Mouse (Mus musculus) testis, postnatal 10 days (tissue): Measurements from ENCODE around the gene Fbxo6.
"Not testable (repeated sequence)": the region's sequence is repeated elsewhere in the genome, so short reads cannot be mapped to it uniquely, and the experiment has no call there.

Experiments used
- DNase-seq: peaks from one replicate; pipeline ENCODE4 v3.0.0; 2021; ENCODE audit warnings: low spot score

Fbxo6 gene

DNA sequence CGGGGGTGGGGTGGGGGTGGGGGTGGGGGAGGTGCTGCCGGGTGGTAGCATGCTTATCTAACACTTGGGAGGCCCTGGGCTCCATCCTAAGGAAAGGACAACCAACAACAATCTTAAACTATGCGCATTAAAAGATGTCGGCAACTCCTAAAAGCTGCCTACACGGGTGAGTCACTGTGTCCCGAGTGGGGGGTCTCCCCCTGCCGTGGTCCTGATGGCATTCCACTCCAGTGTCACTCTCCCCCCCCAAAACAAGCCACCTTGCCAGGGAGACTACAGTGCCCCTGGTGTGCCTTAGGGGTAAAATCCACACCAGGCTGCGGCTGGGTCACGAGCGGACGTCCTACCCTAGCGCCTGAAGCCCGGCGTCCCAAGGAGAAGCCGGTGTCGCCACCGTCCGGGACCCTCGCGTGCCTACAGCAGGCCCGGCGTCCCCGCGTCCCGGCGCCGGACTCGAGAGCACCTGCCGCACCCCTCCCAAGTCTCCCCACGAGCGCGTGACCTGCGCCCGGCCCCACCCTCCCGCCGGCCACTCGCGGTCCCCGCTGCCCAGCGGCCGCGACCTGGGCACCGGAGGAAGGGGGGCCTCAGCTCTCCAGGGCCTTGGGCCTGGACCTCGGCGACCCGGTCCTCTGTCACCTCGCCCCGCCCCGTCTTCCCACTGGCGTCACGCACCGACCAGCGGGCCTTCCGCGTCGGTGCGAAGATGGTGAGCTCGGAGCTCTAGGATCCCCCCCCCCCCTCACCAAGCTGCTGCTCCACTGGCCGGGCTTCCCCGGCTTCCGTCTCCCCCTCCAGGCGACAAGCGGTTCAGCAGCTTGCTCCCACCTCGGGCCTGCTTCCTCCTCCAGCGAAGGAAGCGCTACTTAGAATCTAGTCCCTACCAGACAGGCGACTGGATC, at the start of gene Fbxo6:
Gene Fbxo6, minus strand, starts transcription at position 874 of the 902 bp plus-strand sequence.
- DNase-seq, result peak; percentile 92

DNA sequence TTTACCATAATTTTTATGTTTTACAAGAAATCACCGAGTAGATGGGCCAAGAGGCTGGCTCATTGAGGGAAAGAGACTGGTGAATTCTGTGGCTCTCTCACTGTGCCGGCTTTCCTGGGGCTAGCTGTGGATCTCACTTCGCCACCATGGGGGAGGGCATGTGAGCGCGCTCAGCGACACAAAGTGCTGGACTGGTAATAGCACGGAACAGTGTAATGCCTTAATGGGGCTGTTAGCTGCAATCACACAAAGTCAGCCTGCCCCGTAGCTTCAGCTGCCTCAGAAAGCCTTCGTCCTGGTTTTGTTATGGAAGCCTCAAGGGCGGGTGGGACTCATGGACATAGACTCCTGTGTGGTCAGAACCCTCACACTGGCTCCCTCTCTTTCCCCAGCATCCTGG, 46.8 kb upstream of the Fbxo6 start:
- DNase-seq, result no peak

DNA sequence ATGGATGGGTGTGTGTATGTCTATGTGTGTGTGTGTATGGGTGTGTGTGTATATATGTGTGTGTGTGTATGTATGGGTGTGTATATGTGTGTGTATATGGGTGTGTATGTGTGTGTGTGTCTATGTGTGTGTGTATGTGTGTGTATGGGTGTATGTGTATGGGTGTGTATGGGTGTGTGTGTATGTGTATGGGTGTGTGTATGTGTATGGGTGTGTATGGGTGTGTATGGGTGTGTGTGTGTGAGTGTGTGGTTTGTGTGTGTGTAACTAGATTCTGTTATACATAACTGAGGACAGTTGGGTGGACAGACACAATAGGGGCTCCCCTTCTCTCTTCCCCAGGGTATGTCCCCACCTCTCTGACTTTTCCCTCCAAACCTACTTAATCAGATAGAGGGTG, 42.5 kb upstream of the Fbxo6 start:
- no peak for DNase-seq

GRCm38 (mm10) chr4:148192707-148193245, 40.8 kb upstream of the Fbxo6 start:
- DNase-seq, result no peak

GRCm38 (mm10) chr4:148188767-148189166, 36.8 kb upstream of the Fbxo6 start:
- DNase-seq, result not testable (repeated sequence)

GRCm38 (mm10) chr4:148185819-148186218, 33.9 kb upstream of the Fbxo6 start:
- DNase-seq, result no peak

GRCm38 (mm10) chr4:148184564-148184963, 32.6 kb upstream of the Fbxo6 start:
- DNase-seq, result no peak

GRCm38 (mm10) chr4:148182363-148182762, 30.4 kb upstream of the Fbxo6 start:
- no peak for DNase-seq

- DNase-seq, result no peak
Measured at GRCm38 (mm10) chr4:148181483-148181882, 29.5 kb upstream of the Fbxo6 start.

- no peak for DNase-seq
Measured at GRCm38 (mm10) chr4:148177716-148178115, 25.8 kb upstream of the Fbxo6 start.

DNA sequence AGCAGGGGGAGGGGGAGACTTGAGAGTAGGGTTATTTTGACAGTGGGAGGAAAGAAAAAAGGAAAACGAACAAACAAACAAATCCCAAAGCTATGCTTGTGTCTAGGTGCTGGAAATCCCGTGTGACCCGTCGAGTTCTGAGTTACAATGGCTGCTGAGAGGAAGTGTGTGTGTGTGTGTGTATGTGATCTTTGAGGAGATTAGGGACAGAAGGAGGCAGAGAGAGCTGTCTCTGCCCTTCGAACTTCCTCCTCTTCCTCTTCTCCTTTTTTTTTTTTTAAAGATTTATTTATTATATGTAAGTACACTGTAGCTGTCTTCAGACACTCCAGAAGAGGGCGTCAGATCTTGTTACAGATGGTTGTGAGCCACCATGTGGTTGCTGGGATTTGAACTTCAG, 24.7 kb upstream of the Fbxo6 start:
- not testable (repeated sequence) for DNase-seq

DNA sequence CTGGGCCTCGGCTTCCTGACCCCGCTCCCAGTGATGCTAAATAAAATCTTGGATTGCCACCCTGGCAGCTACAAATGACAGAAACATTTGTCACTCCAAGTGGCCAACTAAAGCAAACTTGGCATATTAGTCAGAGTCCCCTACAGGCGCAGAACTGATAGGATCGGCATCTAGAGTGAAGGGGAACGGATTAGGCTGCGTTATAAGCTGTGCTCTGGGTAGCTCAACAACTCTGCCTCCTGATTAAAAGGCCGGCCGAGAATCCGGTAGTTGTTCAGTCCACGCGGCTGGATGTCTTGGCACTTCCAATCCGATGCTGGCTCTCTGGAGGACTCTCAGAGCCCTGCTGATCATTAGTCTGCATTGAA, 22.5 kb upstream of the Fbxo6 start:
- DNase-seq, result no peak

GRCm38 (mm10) chr4:148173811-148174494, 22.0 kb upstream of the Fbxo6 start:
- no peak for DNase-seq

DNA sequence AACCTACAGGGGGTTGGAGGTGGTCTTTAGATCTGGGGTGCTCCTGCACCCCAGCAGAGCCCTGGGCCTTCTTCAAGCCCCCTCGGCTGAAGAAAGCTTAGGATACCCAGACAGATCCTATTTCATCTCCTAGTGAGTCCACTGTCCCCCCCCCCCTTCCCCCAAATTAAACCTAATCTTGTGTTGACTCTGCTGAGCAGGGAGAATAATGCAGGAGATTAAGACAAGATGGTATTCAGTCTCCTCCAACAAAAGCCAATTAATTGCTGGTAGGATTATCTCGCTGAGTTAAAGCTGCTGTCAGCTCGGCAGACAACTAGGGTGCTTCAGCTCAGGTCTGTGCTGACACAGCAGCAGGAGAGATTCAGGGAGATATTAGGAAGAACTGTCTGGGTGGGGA, 19.3 kb upstream of the Fbxo6 start:
- no peak for DNase-seq

DNA sequence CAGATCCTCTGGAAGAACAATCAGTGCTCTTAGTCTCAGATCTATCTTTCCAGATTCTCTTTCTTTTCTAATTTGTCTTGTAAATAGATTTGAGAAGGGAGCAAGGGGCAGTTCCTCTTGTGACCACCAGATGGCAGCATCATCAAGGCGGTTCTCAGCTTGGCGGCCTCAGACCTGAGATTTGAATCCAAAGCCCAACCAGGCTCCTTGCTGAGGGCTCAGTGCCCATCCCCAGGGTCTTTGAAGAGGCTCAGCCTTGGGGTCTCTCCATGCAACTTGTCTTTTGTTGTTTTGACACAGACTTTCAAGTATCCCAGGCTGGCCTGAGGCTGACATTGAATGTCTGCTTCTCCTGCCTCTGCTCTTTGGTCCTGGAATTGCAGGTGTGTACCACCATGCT, 18.9 kb upstream of the Fbxo6 start:
- DNase-seq, result peak; percentile 74

DNA sequence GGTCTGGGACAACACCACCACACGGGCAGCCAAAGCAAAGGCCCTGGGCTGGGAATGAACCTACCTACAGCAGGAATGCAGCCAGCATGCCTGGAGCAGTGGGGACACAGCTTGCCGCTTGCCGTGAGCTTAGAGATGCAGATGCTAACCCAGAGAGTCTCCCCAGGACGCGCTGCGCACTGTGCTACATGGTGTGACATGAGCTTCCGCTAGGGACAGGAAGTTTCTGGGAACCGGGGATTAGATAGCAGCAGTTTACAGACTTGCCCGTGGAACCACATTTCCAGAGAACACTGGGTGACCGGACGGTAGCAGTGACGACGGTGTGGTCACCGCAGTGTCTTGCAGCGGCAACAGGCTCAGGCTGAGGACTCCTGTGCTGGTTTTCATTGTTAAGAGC, 17.6 kb upstream of the Fbxo6 start:
- no peak for DNase-seq

GRCm38 (mm10) chr4:148168287-148168686, 16.3 kb upstream of the Fbxo6 start:
- peak; percentile 83 for DNase-seq

- peak; percentile 87 for DNase-seq
Measured at GRCm38 (mm10) chr4:148166986-148167385, 15.0 kb upstream of the Fbxo6 start.

DNA sequence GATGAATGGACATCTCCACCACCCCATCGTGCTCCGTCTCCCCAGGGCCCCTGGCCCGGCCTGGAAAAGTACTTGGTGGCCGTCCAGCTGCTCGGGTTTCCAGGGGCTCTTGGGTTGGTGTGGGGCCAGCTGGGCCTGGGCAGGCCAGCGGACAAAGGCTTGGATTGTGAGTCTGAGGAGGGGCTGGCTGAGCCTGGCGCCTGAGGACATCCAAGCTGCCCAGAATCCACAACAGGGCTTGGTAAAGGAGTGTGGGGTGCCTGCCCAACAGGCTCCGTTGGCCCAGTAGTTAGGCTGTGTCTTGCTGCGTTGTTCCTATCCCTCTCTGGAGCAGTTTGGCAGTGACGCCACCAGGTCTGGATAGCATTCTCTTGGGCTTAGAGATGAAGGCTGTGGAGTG, 14.5 kb upstream of the Fbxo6 start:
- no peak for DNase-seq

- no peak for DNase-seq
Measured at GRCm38 (mm10) chr4:148165551-148165950, 13.6 kb upstream of the Fbxo6 start.

- no peak for DNase-seq
Measured at GRCm38 (mm10) chr4:148164461-148164860, 12.5 kb upstream of the Fbxo6 start.

DNA sequence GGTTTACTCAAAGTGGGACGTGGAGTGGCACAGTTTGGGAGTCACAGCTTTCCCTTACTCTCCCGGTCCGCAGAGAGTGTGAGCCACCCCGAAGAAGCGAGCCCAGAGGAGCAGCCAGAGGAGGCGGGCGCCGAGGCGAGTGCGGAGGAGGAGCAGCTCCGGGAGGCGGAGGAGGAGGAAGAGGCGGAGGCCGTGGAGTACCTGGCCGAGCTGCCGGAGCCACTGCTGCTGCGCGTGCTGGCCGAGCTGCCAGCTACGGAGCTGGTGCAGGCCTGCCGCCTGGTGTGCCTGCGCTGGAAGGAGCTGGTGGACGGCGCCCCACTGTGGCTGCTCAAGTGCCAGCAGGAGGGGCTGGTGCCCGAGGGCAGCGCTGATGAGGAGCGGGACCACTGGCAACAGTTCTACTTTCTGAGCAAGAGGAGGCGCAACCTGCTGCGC, 12.1 kb upstream of the Fbxo6 start:
- DNase-seq, result peak; percentile 84
